Mouse (Mus musculus) gonadal fat pad, adult 2 months (tissue): ENCODE results near the gene H2-M10.3. TPM values are rescaled to one million over a fixed set of nuclear protein-coding genes. Genes with fewer than 3 reads are reported as not detected.
"Not testable (repeated sequence)": the region's sequence is repeated elsewhere in the genome, so short reads cannot be mapped to it uniquely, and the experiment has no call there.

Experiments used
- DNase-seq: peaks from one replicate; pipeline ENCODE4 v3.0.0-alpha.2; 2012; ENCODE audit warnings: low read depth
- polyA plus RNA-seq: library from polyadenylated mRNA; depleted of rRNA; stranded (reverse); fragments of >200 nt; gene quantifications from 2 replicates; pipeline ENCODE4 v1.2.3, GENCODE M21; 2012; rRNA removed

The H2-M10.3 gene
- not detected in 2 replicates for polyA plus RNA-seq

DNA sequence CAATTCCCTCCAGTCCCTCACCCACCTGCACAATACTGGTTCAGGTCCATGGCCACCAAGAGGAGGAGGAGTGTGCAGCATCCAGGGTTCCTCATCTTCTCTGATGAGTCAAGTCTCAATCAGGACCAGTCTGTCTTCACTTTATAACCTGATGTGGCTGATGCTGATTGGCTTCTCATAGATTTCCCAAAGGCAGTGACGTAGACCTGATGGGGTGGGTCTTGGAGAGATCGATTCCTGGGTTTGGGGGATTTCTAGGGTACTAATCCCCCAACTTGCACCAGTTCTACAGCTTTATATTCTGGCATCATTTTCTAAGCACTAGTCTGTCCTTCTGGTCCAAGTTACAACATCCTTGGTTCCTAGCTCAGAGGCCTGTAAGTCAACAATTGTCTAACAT, at the start of gene H2-M10.3:
Gene H2-M10.3 (minus strand): TSS at position 101 of the 400 bp plus-strand sequence.
- not testable (repeated sequence) for DNase-seq

DNA sequence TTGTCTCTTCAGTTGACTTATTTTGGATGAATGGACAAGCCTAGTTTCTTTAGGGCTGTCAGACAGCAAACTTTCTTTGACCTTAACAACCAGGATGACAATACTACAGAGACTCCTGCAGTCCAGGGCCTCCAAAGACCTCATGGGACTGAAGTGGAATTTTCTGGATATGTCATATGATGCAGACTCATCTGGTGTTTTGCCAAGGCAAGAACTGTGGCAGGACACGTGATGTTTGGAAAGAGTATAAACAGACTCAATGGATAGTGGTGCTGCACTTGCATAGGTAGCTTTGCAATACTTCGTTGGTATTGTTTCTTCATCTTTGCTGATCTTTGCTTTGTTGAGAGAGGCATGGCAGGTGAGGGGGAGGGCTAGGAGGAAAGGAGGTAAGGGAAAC, 49.2 kb upstream of the H2-M10.3 start:
- DNase-seq, result no peak

DNA sequence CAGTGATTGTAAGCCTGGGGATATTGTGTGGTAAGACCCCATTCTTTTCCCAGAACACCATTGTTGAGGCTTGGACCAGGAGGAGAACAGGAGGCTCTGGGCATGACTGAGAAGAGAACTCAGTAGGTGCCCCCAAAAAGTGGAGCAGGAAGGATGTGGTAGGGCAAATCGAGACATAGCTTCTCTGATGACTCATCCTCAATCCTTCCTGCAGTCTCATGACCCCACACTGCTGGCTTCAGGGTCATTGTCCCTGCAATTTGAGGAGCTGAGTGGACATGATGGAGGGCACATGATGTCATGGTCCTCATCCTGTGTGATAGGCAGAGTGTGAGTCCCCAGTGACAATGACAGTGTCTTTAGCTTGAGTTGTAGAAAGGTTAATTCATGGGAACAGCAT, 47.2 kb upstream of the H2-M10.3 start:
- no peak for DNase-seq

DNA sequence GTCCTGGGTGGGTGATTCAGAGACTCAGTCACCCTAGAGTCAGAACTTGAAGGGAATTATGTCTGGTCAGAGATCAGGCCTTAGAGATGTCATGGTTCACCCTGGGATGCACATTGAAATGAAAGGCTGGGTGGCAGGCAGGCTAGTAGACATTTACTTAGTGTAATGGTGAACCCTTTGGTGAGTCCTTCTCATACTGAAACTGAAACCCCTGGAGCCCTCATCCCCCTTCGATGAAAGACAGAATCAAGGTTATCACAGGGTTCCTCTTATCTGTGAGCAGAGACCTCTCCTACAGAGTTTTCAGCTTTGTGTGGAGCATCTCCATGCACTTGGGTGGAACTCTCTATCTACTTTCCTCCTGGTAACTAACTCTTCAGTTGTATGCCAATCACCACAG, 46.1 kb upstream of the H2-M10.3 start:
- DNase-seq, result no peak

DNA sequence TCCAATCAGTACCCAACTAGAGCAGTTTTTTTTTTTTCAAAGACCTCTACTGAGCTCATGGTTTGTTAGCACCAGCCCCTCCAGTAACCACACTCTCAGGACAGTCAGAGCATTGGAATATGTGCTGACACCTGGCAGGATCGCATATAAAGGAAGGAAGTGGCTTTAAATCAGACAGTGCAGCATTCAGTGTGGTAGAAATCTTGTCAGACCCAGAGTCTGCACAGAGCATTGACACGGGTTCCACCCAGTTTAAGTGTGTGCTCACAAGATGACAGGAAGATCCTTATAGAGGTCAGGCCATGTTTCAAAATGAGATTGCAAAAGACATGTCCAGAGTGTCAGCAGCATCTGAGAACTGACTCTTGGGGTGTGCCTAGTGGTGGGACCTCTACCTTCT, 21.7 kb upstream of the H2-M10.3 start:
- DNase-seq, result no peak

DNA sequence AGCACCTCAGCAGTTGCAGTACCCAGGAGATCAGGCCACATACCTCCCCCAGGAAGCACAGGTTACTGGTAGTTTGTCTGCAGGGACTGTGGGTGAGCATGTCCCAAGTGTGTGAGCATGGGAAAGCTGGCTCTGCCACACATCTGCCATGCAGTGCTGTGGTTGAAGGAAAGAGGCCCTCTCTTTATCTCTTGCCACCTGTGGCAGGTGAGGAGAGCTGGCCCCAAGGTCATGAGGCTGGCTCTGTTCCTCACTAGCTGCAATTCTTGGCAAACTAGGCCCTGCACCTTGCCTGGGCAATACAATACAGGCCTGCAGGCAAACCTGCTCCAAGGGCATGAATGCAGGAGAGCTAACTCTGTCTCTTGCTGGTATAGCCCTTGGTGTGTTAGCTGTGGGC, 5.8 kb downstream of the H2-M10.3 start:
- DNase-seq, result not testable (repeated sequence)

DNA sequence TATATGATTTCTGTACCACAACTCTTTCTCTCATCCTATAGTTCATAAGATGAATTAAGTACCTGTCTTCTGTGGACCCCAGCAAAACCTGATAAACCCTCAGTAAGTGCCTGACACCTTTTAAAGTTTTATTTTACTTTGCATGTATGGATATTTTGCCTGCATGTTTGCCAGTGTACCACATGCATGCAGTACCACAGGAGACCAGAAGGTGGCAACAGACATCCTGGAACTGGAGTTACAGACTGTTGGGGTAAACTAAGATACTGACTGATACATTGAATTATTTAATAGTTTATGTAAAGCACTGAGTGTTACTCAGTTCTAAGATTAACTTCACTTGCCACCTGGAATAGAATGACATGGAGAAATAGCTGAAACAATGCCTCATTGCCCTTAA, 10.7 kb downstream of the H2-M10.3 start:
- DNase-seq, result not testable (repeated sequence)

DNA sequence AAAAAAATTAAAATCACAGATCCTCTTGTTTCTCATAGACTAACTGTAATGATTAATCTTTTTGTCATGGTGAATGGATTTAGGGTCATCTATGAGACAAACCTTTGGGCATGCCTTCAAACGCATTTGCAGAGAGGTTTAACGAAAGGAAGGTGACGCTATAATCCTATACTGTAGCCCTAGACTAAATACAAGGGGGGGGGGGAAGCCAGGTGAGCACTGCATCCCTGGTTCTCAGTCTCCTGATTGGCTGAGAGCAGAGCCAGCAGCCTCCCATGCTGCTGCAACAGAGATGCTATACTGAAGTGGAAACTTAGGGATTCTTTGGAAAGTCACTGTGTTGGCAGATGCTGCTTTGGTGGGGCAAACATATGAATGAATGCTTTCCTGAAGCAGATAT, 12.5 kb downstream of the H2-M10.3 start:
- DNase-seq, result no peak

DNA sequence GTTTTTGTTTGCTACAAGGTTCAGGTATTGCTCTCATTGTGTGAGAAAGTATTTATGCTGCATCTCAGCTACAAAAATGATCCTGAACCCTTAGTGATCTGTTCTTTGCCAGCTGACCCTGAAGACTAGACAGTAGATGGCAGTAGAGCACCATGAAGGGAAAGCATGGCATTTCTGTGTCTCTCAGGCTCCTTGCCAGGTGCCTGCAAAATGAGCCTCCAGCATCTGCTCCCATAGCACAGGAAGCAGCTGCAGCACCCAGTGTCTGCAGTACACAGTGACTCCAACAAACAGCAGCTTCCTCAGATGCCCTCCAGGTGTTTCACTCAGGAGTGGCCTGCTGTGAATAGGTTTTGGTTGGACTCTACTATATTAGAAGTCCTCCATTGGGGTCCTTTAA, 12.9 kb downstream of the H2-M10.3 start:
- DNase-seq, result not testable (repeated sequence)

DNA sequence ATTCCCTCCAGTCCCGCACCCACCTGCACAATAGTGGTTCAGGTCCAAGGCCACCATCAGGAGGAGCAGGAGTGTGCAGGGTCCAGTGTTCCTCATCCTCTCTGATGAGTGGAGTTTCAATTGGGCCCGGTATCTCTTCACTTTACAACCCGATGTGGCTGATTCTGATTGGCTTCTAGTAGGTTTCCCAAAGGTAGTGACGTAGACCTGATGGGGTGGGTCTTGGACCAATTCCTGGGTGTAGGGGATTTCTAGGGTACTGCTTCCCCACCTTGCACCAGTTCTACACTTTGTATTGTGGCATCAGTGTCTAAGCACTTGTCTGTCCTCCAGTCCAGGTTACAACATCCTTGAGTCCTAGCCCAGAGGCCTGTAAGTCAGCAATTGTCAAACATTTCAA, 42.2 kb downstream of the H2-M10.3 start, which contains the start of gene H2-M10.1:
Gene H2-M10.1 (minus strand): TSS at position 101 of the 400 bp plus-strand sequence.
- DNase-seq, result no peak

DNA sequence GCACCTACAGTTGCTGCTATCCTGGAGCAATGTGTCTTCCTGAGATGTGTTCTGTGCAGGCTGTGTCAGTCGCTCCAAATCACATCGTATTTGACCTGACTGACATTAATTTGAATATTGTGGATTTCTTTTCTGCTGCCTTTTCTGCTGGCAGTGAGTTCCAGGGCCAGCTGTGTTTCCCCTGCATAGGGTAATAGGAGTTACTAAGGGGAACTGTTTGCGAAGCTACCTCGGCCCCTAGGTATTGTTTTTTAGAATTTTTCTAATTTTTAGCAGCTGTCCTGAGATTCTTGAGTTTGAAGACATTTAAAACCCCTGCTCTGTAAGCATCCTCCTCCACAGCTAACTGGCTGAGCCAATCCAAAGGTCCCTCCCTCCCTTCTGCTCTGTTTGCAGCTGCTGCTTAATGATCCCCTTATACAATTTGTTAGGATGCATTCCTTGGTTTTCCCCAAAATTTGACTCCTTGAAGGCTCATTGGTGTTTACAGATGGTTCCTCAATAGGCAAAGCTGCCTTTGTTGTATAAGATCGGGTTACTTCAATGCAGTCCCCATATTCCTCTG, 52.4 kb downstream of the H2-M10.3 start:
- no peak for DNase-seq

DNA sequence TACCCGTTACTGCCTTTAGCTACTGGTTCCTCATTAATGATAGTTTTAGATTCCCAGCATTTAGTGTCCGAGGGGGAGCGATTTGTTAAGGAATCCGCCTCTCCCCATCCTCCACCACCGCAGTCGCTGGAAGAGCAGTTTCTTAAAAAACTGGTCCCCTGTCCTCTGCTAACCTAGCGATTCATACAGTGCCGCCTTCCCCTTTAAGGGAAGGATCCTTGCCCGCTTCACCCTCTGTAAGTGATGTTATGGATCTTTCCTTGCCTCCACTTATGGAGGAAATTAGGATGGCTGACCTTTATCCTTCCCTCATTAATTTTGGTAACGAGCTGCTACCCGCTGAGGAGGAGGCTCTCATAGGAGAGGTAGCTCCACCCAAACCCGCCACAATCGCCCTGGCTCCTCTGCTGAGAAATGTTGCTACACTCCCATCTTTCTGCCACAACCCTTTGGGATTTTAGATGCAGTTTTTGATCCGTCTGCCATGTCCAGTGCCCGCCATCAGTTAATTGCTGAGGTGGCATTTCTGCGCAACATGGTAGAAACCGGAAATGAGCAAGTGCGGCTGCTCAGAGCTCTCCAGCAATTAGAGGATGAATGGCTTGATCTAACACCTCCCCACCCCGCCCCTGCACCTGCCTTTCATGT, 53.1 kb downstream of the H2-M10.3 start:
- DNase-seq, result no peak

Other genes with a start within 250 kb of the H2-M10.3 start
- 0.08 and 0.19 TPM in 2 replicates for gene Gm19684, start 246.7 kb downstream of the H2-M10.3 start, polyA plus RNA-seq
- not detected in 2 replicates for gene Gm7030, start 239.0 kb downstream of the H2-M10.3 start, polyA plus RNA-seq
- 0.16 and 0.28 TPM in 2 replicates for gene Gm8909, start 199.9 kb downstream of the H2-M10.3 start, polyA plus RNA-seq
- not detected in 2 replicates for gene H2-T3, start 178.1 kb downstream of the H2-M10.3 start, polyA plus RNA-seq
- 52.7 and 58.0 TPM in 2 replicates for gene Rpp21, start 110.3 kb downstream of the H2-M10.3 start, polyA plus RNA-seq
- gene Trim39, start 96.2 kb downstream of the H2-M10.3 start, polyA plus RNA-seq, result 16.9 and 18.2 TPM in 2 replicates
- gene H2-M10.2, start 81.9 kb downstream of the H2-M10.3 start, polyA plus RNA-seq, result not detected in 2 replicates
- gene H2-M10.1, start 42.3 kb downstream of the H2-M10.3 start, polyA plus RNA-seq, result not detected in 2 replicates
- gene H2-M10.4, start 93.9 kb upstream of the H2-M10.3 start, polyA plus RNA-seq, result not detected in 2 replicates
- gene H2-M11, start 178.7 kb upstream of the H2-M10.3 start, polyA plus RNA-seq, result not detected in 2 replicates